8 mouse cellular contexts compared by ENCODE assay signal in genomic region chr4:133372278-133372665, GRCm38 (mm10). TPM values are rescaled to one million over a fixed set of nuclear protein-coding genes. Genes with fewer than 3 reads are reported as not detected.
A peak's percentile ranks its signal among the peaks of the same experiment; 100 is the strongest.
DNase-seq lines count a peak whose midpoint lies in the region; ATAC-seq lines count a peak whose summit lies in the region.

No protein-coding gene starts in this region.

- peak overlapping the region; percentile 50; the same call in 1 of the 2 replicates for H3K9ac ChIP-seq in kidney, embryonic 14.5 days (ENCODE audit: low read depth, low read length)
- no peak overlapping the region for H3K9ac ChIP-seq in embryonic facial prominence, embryonic 12.5 days
- H3K9ac ChIP-seq in intestine, embryonic 14.5 days (ENCODE audit: low read length) = 0 out of 2 replicates have a peak overlapping the region, but pooled peaks have one; percentile 22
- no peak overlapping the region for H3K9ac ChIP-seq in neural tube, embryonic 12.5 days

- H3K9me3 ChIP-seq in kidney, embryonic 14.5 days (ENCODE audit: control insufficient read depth, low read length) = no peaks in the 10 kb centered on the region
- H3K9me3 ChIP-seq in embryonic facial prominence, embryonic 12.5 days = no peaks in the 10 kb centered on the region
- no peaks in the 10 kb centered on the region for H3K9me3 ChIP-seq in intestine, embryonic 14.5 days (ENCODE audit: control insufficient read depth, low read length)
- H3K9me3 ChIP-seq in neural tube, embryonic 12.5 days = no peaks in the 10 kb centered on the region

- peaks cover 39% of the 10 kb centered on the region for H3K4me1 ChIP-seq in kidney, embryonic 14.5 days (ENCODE audit: control insufficient read depth, insufficient read depth, low read length)
- H3K4me1 ChIP-seq in embryonic facial prominence, embryonic 12.5 days = peaks cover 51% of the 10 kb centered on the region
- peaks cover 47% of the 10 kb centered on the region for H3K4me1 ChIP-seq in intestine, embryonic 14.5 days (replicated peaks; ENCODE audit: control insufficient read depth, insufficient read depth, low read length)
- H3K4me1 ChIP-seq in neural tube, embryonic 12.5 days = peaks cover 52% of the 10 kb centered on the region

- peak overlapping the region; percentile 56 for H3K4me2 ChIP-seq in kidney, embryonic 14.5 days (replicated peaks; ENCODE audit: low read depth, low read length)
- peak overlapping the region; percentile 80 for H3K4me2 ChIP-seq in embryonic facial prominence, embryonic 12.5 days (replicated peaks)
- peak overlapping the region; percentile 54 for H3K4me2 ChIP-seq in intestine, embryonic 14.5 days (ENCODE audit: low read length)
- peak overlapping the region; percentile 80 for H3K4me2 ChIP-seq in neural tube, embryonic 12.5 days (replicated peaks)

- peaks cover 3% of the 10 kb centered on the region; the same call in 1 of the 2 replicates for H3K36me3 ChIP-seq in kidney, embryonic 14.5 days (ENCODE audit: control insufficient read depth, insufficient read depth, low read length)
- H3K36me3 ChIP-seq in embryonic facial prominence, embryonic 12.5 days = peaks cover 3% of the 10 kb centered on the region
- no peaks in the 10 kb centered on the region for H3K36me3 ChIP-seq in intestine, embryonic 14.5 days (ENCODE audit: control insufficient read depth, insufficient read depth, low read length)
- no peaks in the 10 kb centered on the region for H3K36me3 ChIP-seq in neural tube, embryonic 12.5 days

- DNase-seq in kidney, adult 9 months = no peak
- DNase-seq in intestine, embryonic 14.5 days (ENCODE audit: low spot score) = no peak
- DNase-seq in frontal cortex, adult 2 months (ENCODE audit: extremely low spot score in 1 of 2, low spot score in 1 of 2) = no peak
- DNase-seq in frontal cortex, postnatal 10 days (ENCODE audit: low spot score in 2 of 2) = no peak

- no peak overlapping the region for H3K27ac ChIP-seq in kidney, embryonic 14.5 days (ENCODE audit: low read depth, low read length)
- no peak overlapping the region for H3K27ac ChIP-seq in embryonic facial prominence, embryonic 12.5 days
- H3K27ac ChIP-seq in intestine, embryonic 14.5 days (ENCODE audit: low read depth) = no peak overlapping the region
- H3K27ac ChIP-seq in neural tube, embryonic 12.5 days = no peak overlapping the region

- ATAC-seq in kidney, embryonic 14.5 days (ENCODE audit: low FRiP score, low TSS enrichment) = no peak
- no peak for ATAC-seq in embryonic facial prominence, embryonic 12.5 days (ENCODE audit: insufficient number of reproducible peaks, insufficient read depth, low FRiP score, low TSS enrichment)
- ATAC-seq in intestine, embryonic 14.5 days (replicated peaks; ENCODE audit: low FRiP score, low TSS enrichment, low read depth) = no peak
- ATAC-seq in neural tube, embryonic 12.5 days (ENCODE audit: low FRiP score, low read depth) = no peak
- no peak for ATAC-seq in cerebellum, adult (ENCODE audit: insufficient number of reproducible peaks, low FRiP score, low TSS enrichment)

- 36% methylated on average over 6 of the region's 6 CpGs for WGBS in kidney, embryonic 14.5 days
- 67% methylated on average over 6 of the region's 6 CpGs for WGBS in embryonic facial prominence, embryonic 12.5 days
- WGBS in intestine, embryonic 14.5 days = 55% methylated on average over 6 of the region's 6 CpGs
- 76% methylated on average over 6 of the region's 6 CpGs for WGBS in neural tube, embryonic 12.5 days

- peak overlapping the region; percentile 87 for H3K4me3 ChIP-seq in kidney, embryonic 14.5 days (ENCODE audit: low read length)
- H3K4me3 ChIP-seq in embryonic facial prominence, embryonic 12.5 days = peak overlapping the region; percentile 20
- H3K4me3 ChIP-seq in intestine, embryonic 14.5 days (ENCODE audit: low read depth, low read length) = peak overlapping the region; percentile 79
- no peak overlapping the region for H3K4me3 ChIP-seq in neural tube, embryonic 12.5 days

- no peaks in the 10 kb centered on the region for H3K27me3 ChIP-seq in kidney, embryonic 14.5 days (ENCODE audit: control insufficient read depth, insufficient read depth, low read length)
- H3K27me3 ChIP-seq in embryonic facial prominence, embryonic 12.5 days = no peaks in the 10 kb centered on the region
- no peaks in the 10 kb centered on the region for H3K27me3 ChIP-seq in intestine, embryonic 14.5 days (replicated peaks; ENCODE audit: control insufficient read depth, insufficient read depth, low read length)
- H3K27me3 ChIP-seq in neural tube, embryonic 12.5 days (replicated peaks) = no peaks in the 10 kb centered on the region

RNA-seq across cellular contexts. Expression of gene Slc9a1, which starts 2.8 kb away (rescaled TPM):
- 5.6 and 7.6 TPM in 2 replicates for polyA plus RNA-seq in kidney, embryonic 14.5 days (2014; fragmentation: Nextera tagmentation; extraction: Ambion mirVana)
- 7.6 and 7.9 TPM in 2 replicates for polyA plus RNA-seq in embryonic facial prominence, embryonic 12.5 days (2016; fragmentation: Nextera tagmentation; extraction: Ambion mirVana)
- 11.0 and 11.6 TPM in 2 replicates for polyA plus RNA-seq in intestine, embryonic 14.5 days (2014; fragmentation: Nextera tagmentation; extraction: Ambion mirVana)
- 7.1 and 9.0 TPM in 2 replicates for polyA plus RNA-seq in neural tube, embryonic 12.5 days (2016; fragmentation: Nextera tagmentation; extraction: Ambion mirVana)
- 43.5 and 43.9 TPM in 2 replicates for polyA plus RNA-seq in frontal cortex, adult 2 months (2012; rRNA removed)

RNA-seq across cellular contexts. Expression of gene Wdtc1, which starts 19.0 kb away (rescaled TPM):
- polyA plus RNA-seq in kidney, embryonic 14.5 days (2014; fragmentation: Nextera tagmentation; extraction: Ambion mirVana) = 10.0 and 16.0 TPM in 2 replicates
- 17.0 and 18.7 TPM in 2 replicates for polyA plus RNA-seq in embryonic facial prominence, embryonic 12.5 days (2016; fragmentation: Nextera tagmentation; extraction: Ambion mirVana)
- polyA plus RNA-seq in intestine, embryonic 14.5 days (2014; fragmentation: Nextera tagmentation; extraction: Ambion mirVana) = 16.7 and 18.2 TPM in 2 replicates
- 22.3 and 28.3 TPM in 2 replicates for polyA plus RNA-seq in neural tube, embryonic 12.5 days (2016; fragmentation: Nextera tagmentation; extraction: Ambion mirVana)
- 43.0 and 46.2 TPM in 2 replicates for polyA plus RNA-seq in frontal cortex, adult 2 months (2012; rRNA removed)

Comparison
In these comparisons a context has a peak if more than half of its experiments do, and no peak if none do; other contexts are left out.
1. H3K9ac ChIP-seq: peak in kidney, embryonic 14.5 days (single experiment) and intestine, embryonic 14.5 days (single experiment); none in embryonic facial prominence, embryonic 12.5 days (single experiment) and neural tube, embryonic 12.5 days (single experiment).
2. Peak in every context shown above with its lines, with median percentiles within 50 percentile points of each other: H3K4me2 ChIP-seq.